Mouse (Mus musculus): Measurements from ENCODE around the gene Arhgap22. TPM values are rescaled to one million over a fixed set of nuclear protein-coding genes. Genes with fewer than 3 reads are reported as not detected.

Arhgap22 gene
- polyA plus RNA-seq, 1 experiment from 2014 or later: 2.1 TPM

DNA sequence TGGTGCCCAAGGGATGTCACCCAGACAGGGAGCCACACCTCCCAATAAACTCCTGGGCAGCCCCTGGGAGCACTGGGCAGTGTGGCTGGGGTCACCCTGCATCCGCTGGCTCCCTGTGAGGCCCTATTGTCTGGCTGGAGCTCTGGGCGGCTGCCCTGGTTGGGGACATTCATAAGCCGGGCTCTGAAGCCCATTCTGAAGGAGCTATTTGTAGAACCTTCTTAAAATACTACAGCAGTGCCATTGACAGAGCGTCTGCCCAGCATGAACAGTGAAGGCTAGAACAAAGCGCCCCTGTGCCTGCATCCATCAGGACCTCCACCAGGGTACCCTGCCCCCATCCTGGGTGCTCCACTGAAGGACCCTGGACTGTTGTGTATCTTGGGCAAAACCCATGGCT, 114.5 kb downstream of the Arhgap22 start:
- peaks cover 19% of the 10 kb centered on the region for H3K4me1 ChIP-seq
- H3K9me3 ChIP-seq (replicated peaks): no peaks in the 10 kb centered on the region
- peaks cover 3% of the 10 kb centered on the region; the same call in 1 of the 2 replicates for H3K27me3 ChIP-seq (ENCODE audit: low read depth, poor library complexity, severe bottlenecking)
- 50% methylated on average over 5 of the region's 5 CpGs for WGBS
- no peak overlapping the region for H3K4me3 ChIP-seq
- H3K27ac ChIP-seq (replicated peaks): no peak overlapping the region
- H3K36me3 ChIP-seq: no peaks in the 10 kb centered on the region
- no peak for DNase-seq (ENCODE audit: low spot score)

GRCm38 (mm10) chr14:33329297-33329805, 115.5 kb downstream of the Arhgap22 start:
- Histone ChIP-seq H3K9me3 (replicated peaks) (no peaks in the 10 kb centered on the region), H3K36me3 (no peaks in the 10 kb centered on the region), H3K27ac (replicated peaks) (no peak overlapping the region), H3K27me3 (ENCODE audit: low read depth, poor library complexity, severe bottlenecking) (no peaks in the 10 kb centered on the region), H3K4me1 (peaks cover 19% of the 10 kb centered on the region), H3K4me3 (no peak overlapping the region)
- WGBS: 88% methylated on average over 5 of the region's 5 CpGs
- no peak for DNase-seq (ENCODE audit: low spot score)

DNA sequence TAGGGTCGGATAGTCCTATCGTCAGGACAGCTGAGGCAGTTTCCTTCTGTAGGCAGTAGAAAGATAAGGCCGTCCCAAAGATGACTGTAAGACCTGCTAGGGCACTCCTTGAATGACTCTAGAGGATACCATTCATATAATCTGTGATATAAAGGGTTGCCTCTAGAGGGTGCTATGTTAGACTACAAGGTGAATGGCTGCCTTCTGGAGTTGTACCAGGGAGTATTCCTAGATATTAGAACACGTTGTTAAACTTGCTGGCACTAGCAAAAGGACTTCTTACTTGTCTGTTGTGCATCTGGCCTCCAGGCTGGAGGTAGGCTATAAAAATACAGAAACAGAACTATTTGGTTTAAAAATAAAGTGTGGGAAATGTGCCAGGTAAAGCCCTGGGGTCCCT, 117.2 kb downstream of the Arhgap22 start:
- no peak for DNase-seq (ENCODE audit: low spot score)
- H3K36me3 ChIP-seq: no peaks in the 10 kb centered on the region
- H3K4me1 ChIP-seq: peaks cover 11% of the 10 kb centered on the region
- no peak overlapping the region for H3K27ac ChIP-seq (replicated peaks)
- H3K4me3 ChIP-seq: no peak overlapping the region
- 71% methylated on average over 4 of the region's 4 CpGs for WGBS
- H3K27me3 ChIP-seq (ENCODE audit: low read depth, poor library complexity, severe bottlenecking): no peaks in the 10 kb centered on the region
- H3K9me3 ChIP-seq (replicated peaks): no peaks in the 10 kb centered on the region

- DNase-seq (ENCODE audit: low spot score): no peak
- Histone ChIP-seq H3K27ac (replicated peaks) (no peak overlapping the region), H3K4me1 (peaks cover 11% of the 10 kb centered on the region), H3K9me3 (replicated peaks) (no peaks in the 10 kb centered on the region), H3K27me3 (ENCODE audit: low read depth, poor library complexity, severe bottlenecking) (no peaks in the 10 kb centered on the region), H3K36me3 (no peaks in the 10 kb centered on the region), H3K4me3 (no peak overlapping the region)
- WGBS: 37% methylated on average over 4 of the region's 4 CpGs
Observed at GRCm38 (mm10) chr14:33331627-33332026, 117.8 kb downstream of the Arhgap22 start.

DNA sequence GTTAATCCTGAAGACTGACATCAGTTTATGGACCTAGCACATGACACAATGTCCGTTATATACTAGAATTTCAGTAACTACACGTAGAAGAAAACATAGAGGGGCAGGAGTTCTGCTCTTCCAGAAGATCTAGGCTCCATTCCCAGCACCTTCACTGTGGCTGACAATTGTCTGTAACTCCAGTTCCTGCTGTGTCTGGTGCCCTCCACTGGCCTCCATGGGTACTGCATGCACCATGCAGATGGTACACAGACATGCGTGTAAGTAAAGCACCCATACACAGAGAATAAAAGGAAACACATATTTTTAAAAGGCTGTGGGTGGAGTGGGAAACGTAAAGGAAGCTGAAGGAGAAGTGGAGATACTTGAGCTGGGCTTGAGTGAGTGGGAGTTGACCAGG, 120.0 kb downstream of the Arhgap22 start:
- peak; percentile 46 for DNase-seq (ENCODE audit: low spot score)
- Histone ChIP-seq H3K4me1 (no peaks in the 10 kb centered on the region; the same call in 1 of the 2 replicates), H3K36me3 (no peaks in the 10 kb centered on the region), H3K9me3 (replicated peaks) (no peaks in the 10 kb centered on the region), H3K4me3 (no peak overlapping the region), H3K27ac (replicated peaks) (no peak overlapping the region), H3K27me3 (ENCODE audit: low read depth, poor library complexity, severe bottlenecking) (no peaks in the 10 kb centered on the region)
- WGBS: 81% methylated on average over 4 of the region's 4 CpGs

GRCm38 (mm10) chr14:33334402-33334801, 120.6 kb downstream of the Arhgap22 start:
- Histone ChIP-seq H3K27me3 (ENCODE audit: low read depth, poor library complexity, severe bottlenecking) (no peaks in the 10 kb centered on the region), H3K36me3 (no peaks in the 10 kb centered on the region), H3K4me1 (no peaks in the 10 kb centered on the region; the same call in 1 of the 2 replicates), H3K27ac (replicated peaks) (no peak overlapping the region), H3K9me3 (replicated peaks) (no peaks in the 10 kb centered on the region), H3K4me3 (no peak overlapping the region)
- WGBS: 79% methylated on average over 4 of the region's 4 CpGs
- DNase-seq (ENCODE audit: low spot score): no peak

DNA sequence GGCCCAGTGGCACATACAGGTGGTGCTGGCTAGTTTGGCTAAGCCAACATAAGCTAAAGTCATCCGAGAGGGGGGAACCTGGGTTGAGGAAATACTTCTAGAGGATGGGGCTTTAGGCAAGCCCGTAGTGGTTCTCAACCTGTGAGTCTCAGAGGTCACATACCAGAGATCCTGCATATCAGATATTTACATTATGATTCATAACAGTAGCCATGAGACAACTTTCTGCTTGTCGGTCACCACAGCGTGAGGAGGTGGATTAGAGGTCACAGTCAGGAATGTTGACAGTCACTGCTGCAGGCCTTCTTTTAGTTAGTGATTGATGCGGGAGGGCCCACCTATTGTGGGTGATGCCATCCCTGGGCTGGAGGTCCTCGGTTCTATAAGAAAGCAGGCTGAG, 121.9 kb downstream of the Arhgap22 start:
- H3K9me3 ChIP-seq (replicated peaks): no peaks in the 10 kb centered on the region
- 72% methylated on average over 6 of the region's 6 CpGs for WGBS
- H3K27me3 ChIP-seq (ENCODE audit: low read depth, poor library complexity, severe bottlenecking): no peaks in the 10 kb centered on the region
- no peak overlapping the region for H3K4me3 ChIP-seq
- H3K36me3 ChIP-seq: no peaks in the 10 kb centered on the region
- no peaks in the 10 kb centered on the region; the same call in 1 of the 2 replicates for H3K4me1 ChIP-seq
- no peak for DNase-seq (ENCODE audit: low spot score)
- H3K27ac ChIP-seq (replicated peaks): no peak overlapping the region

GRCm38 (mm10) chr14:33338684-33339083, 124.9 kb downstream of the Arhgap22 start:
- Histone ChIP-seq H3K27me3 (ENCODE audit: low read depth, poor library complexity, severe bottlenecking) (no peaks in the 10 kb centered on the region), H3K36me3 (no peaks in the 10 kb centered on the region), H3K9me3 (replicated peaks) (no peaks in the 10 kb centered on the region), H3K4me1 (no peaks in the 10 kb centered on the region; the same call in 1 of the 2 replicates), H3K4me3 (no peak overlapping the region), H3K27ac (replicated peaks) (no peak overlapping the region)
- no peak for DNase-seq (ENCODE audit: low spot score)
- WGBS: 79% methylated on average over 5 of the region's 5 CpGs

DNA sequence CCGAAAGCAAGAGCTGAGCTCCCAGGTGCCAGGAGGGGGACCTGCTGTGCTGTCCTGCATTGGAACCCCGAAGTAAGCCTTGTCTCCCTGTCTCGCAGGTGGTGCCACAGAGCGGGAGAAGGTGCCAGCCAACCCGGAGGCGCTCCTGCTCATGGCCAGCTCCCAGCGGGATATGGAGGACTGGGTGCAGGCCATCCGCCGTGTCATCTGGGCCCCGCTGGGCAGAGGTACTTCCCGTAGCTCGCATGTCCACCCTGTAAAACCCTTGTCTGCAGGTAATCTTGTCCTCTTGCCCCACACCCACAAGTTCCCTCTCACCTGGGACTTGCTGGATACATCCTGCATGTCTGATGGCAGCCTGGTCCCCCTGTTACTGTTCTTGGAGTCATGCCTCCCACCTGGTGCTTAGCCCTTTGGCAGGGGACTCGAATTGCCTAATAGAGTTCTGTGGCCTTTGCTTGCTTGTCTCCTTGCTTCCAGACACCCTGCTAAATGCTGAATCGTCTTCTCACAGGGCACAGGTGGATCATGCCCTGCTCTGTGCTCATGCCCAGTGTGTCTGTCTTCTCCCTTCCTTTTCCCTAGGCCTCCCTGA, 129.4 kb downstream of the Arhgap22 start:
- Histone ChIP-seq H3K9me3 (replicated peaks) (no peaks in the 10 kb centered on the region), H3K36me3 (no peaks in the 10 kb centered on the region), H3K4me1 (no peaks in the 10 kb centered on the region), H3K4me3 (no peak overlapping the region), H3K27ac (replicated peaks) (no peak overlapping the region), H3K27me3 (ENCODE audit: low read depth, poor library complexity, severe bottlenecking) (0 out of 2 replicates have a peak, but pooled peaks cover under 1% of the 10 kb centered on the region)
- WGBS: 87% methylated on average over 14 of the region's 14 CpGs
- no peak for DNase-seq (ENCODE audit: low spot score)

DNA sequence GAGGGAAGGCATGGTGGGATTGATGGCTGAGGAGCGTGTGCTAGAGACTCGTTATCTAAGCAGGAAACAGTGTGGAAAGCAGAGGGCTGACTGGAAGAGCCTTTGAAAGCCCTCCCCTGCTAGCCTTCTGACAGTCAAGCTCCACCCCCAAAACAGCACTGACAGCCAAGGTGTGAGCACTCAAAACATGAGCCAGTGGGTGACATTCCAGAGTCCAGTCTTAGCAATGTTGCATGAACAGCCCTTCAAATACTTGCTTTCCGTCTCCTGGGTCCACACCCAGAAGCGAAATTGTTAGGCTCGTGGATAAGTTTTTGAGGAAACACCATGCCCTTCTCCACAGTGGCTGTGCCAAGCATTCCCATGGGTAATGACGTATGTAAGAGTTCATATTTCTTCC, 132.7 kb downstream of the Arhgap22 start:
- 84% methylated on average over 6 of the region's 6 CpGs for WGBS
- H3K4me1 ChIP-seq: peaks cover 7% of the 10 kb centered on the region
- no peaks in the 10 kb centered on the region for H3K36me3 ChIP-seq
- DNase-seq (ENCODE audit: low spot score): no peak
- peaks cover 34% of the 10 kb centered on the region for H3K27me3 ChIP-seq (ENCODE audit: low read depth, poor library complexity, severe bottlenecking)
- H3K27ac ChIP-seq (replicated peaks): no peak overlapping the region
- H3K9me3 ChIP-seq (replicated peaks): no peaks in the 10 kb centered on the region
- H3K4me3 ChIP-seq: no peak overlapping the region

DNA sequence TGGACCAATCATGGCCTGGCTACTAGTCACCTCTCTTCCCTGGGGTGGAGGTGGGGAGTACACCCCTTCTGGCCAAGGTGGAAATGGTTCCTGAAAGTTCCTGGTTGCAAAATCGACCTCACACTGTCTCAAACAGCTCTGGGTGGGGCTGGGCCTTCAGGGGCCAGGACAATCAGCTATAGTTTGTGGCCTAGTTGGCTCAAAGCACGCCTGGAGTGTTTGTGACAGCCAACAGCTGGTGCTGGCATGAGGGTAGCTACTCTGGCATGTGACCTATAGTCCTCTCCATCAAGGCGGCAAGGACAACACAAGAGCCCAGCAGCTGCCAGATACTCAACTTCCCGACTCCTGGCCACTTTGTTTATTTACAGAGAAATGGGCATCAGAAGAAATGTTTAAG, 133.9 kb downstream of the Arhgap22 start:
- no peaks in the 10 kb centered on the region for H3K9me3 ChIP-seq (replicated peaks)
- DNase-seq (ENCODE audit: low spot score): no peak
- peaks cover 7% of the 10 kb centered on the region for H3K4me1 ChIP-seq
- H3K4me3 ChIP-seq: no peak overlapping the region
- H3K27ac ChIP-seq (replicated peaks): no peak overlapping the region
- 69% methylated on average over 4 of the region's 4 CpGs for WGBS
- peaks cover 46% of the 10 kb centered on the region for H3K27me3 ChIP-seq (ENCODE audit: low read depth, poor library complexity, severe bottlenecking)
- H3K36me3 ChIP-seq: no peaks in the 10 kb centered on the region

- Histone ChIP-seq H3K36me3 (no peaks in the 10 kb centered on the region), H3K9me3 (replicated peaks) (no peaks in the 10 kb centered on the region), H3K27me3 (ENCODE audit: low read depth, poor library complexity, severe bottlenecking) (peaks cover 50% of the 10 kb centered on the region), H3K4me3 (no peak overlapping the region), H3K4me1 (peaks cover 7% of the 10 kb centered on the region), H3K27ac (replicated peaks) (no peak overlapping the region)
- WGBS: 84% methylated on average over 1 of the region's 1 CpGs
- no peak for DNase-seq (ENCODE audit: low spot score)
Observed at GRCm38 (mm10) chr14:33348146-33348545, 134.3 kb downstream of the Arhgap22 start.

GRCm38 (mm10) chr14:33351019-33351418, 137.2 kb downstream of the Arhgap22 start:
- Histone ChIP-seq H3K9me3 (replicated peaks) (no peaks in the 10 kb centered on the region), H3K36me3 (no peaks in the 10 kb centered on the region), H3K4me1 (peaks cover 10% of the 10 kb centered on the region), H3K27ac (replicated peaks) (no peak overlapping the region), H3K4me3 (peak overlapping the region; percentile 55), H3K27me3 (ENCODE audit: low read depth, poor library complexity, severe bottlenecking) (peaks cover 65% of the 10 kb centered on the region)
- WGBS: under 1% methylated on average over 37 of the region's 42 CpGs
- peak; percentile 25 for DNase-seq (ENCODE audit: low spot score)
